8 mouse cellular contexts compared by ENCODE assay signal in the genomic region with DNA sequence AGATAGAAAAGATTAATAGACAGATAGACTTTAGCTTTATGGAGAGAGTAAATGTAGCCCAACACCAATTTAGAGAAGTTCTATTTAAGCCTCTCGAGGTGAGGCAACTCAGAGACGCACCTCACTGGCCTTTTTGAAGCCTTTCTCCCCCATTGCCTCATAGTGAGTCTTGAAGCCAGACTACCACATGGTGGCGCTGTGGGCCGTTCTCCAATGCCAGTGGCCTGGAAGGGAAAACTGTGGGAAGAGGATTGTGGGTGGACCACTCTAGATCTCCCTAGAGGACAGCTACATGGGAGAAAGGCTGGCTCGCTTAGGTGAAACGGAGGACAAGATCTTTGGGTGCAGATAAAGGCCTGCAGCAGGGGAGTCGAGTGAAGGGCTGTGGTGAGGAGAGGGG.
DNase-seq lines count a peak whose midpoint lies in the region; ATAC-seq and TF ChIP-seq lines count a peak whose summit lies in the region.

No protein-coding gene starts in this region.

- H3K4me2 ChIP-seq in hindbrain, embryonic 16.5 days (ENCODE audit: low read length), result no peak overlapping the region
- H3K4me2 ChIP-seq in neural tube, embryonic 13.5 days, result no peak overlapping the region

- H3K36me3 ChIP-seq in hindbrain, embryonic 10.5 days, result no peaks in the 10 kb centered on the region
- no peaks in the 10 kb centered on the region for H3K36me3 ChIP-seq in hindbrain, embryonic 16.5 days (ENCODE audit: control insufficient read depth, insufficient read depth, low read length)
- H3K36me3 ChIP-seq in neural tube, embryonic 13.5 days, result no peaks in the 10 kb centered on the region

- peak; percentile 77 for TF ChIP-seq CTCF in gastrocnemius, adult 2 months (IDR thresholded peaks at IDR 0.05)

- H3K4me1 ChIP-seq in hindbrain, embryonic 10.5 days (replicated peaks), result peaks cover 78% of the 10 kb centered on the region
- peaks cover 20% of the 10 kb centered on the region for H3K4me1 ChIP-seq in hindbrain, embryonic 16.5 days (ENCODE audit: control insufficient read depth, insufficient read depth, low read depth, low read length)
- peaks cover 76% of the 10 kb centered on the region for H3K4me1 ChIP-seq in neural tube, embryonic 13.5 days (replicated peaks)

- H3K9ac ChIP-seq in hindbrain, embryonic 16.5 days (ENCODE audit: low read depth, low read length), result no peak overlapping the region
- H3K9ac ChIP-seq in neural tube, embryonic 13.5 days, result no peak overlapping the region

- H3K4me3 ChIP-seq in hindbrain, embryonic 10.5 days, result no peak overlapping the region
- H3K4me3 ChIP-seq in hindbrain, embryonic 16.5 days (ENCODE audit: low read length), result no peak overlapping the region
- no peak overlapping the region for H3K4me3 ChIP-seq in gastrocnemius, adult 2 months
- H3K4me3 ChIP-seq in neural tube, embryonic 13.5 days, result no peak overlapping the region

- ATAC-seq in hindbrain, embryonic 16.5 days, result no peak
- no peak for ATAC-seq in neural tube, embryonic 13.5 days (ENCODE audit: low read depth)

- H3K27ac ChIP-seq in hindbrain, embryonic 10.5 days, result peak overlapping the region; percentile 72
- H3K27ac ChIP-seq in hindbrain, embryonic 16.5 days (ENCODE audit: low read depth, low read length), result no peak overlapping the region
- H3K27ac ChIP-seq in gastrocnemius, adult 2 months, result no peak overlapping the region
- 0 out of 2 replicates have a peak overlapping the region, but pooled peaks have one; percentile 18 for H3K27ac ChIP-seq in neural tube, embryonic 13.5 days (replicated peaks)

- intact Hi-C loops in gastrocnemius, adult 2 months (cut with DNase I), result loop anchor here (2.0 to 10.0 kb wide), 4 partner anchors 116 to 519 kb away; no protein-coding TSS in a partner anchor
- intact Hi-C loops in left cerebral cortex, postnatal 14 days (cut with DNase I), result loop anchor here (2.0 to 10.0 kb wide), 2 partner anchors 317 to 519 kb away; no protein-coding TSS in a partner anchor

- H3K9me3 ChIP-seq in hindbrain, embryonic 10.5 days, result no peaks in the 10 kb centered on the region
- no peaks in the 10 kb centered on the region for H3K9me3 ChIP-seq in hindbrain, embryonic 16.5 days (ENCODE audit: control insufficient read depth, low read length)
- no peaks in the 10 kb centered on the region for H3K9me3 ChIP-seq in neural tube, embryonic 13.5 days

- 38% methylated on average over 7 of the region's 7 CpGs for WGBS in hindbrain, embryonic 10.5 days
- 31% methylated on average over 7 of the region's 7 CpGs for WGBS in hindbrain, embryonic 16.5 days
- 29% methylated on average over 7 of the region's 7 CpGs for WGBS in neural tube, embryonic 13.5 days

- DNase-seq in hindbrain, embryonic 10.5 days (ENCODE audit: low spot score), result peak; percentile 81
- DNase-seq in NIH3T3 (ENCODE audit: low read depth), result peak; percentile 80
- DNase-seq in cerebellum, postnatal 10 days, result peak; percentile 96 to 98
- peak; percentile 76 for DNase-seq in gastrocnemius, adult 2 months
- DNase-seq in left cerebral cortex, postnatal 14 days (ENCODE audit: low spot score in 2 of 2), result peak; percentile 78 to 84
- peak; percentile 81 for DNase-seq in thymus, postnatal 4 days

- H3K27me3 ChIP-seq in hindbrain, embryonic 10.5 days (ENCODE audit: insufficient read depth, poor library complexity, severe bottlenecking), result no peaks in the 10 kb centered on the region; the same call in 1 of the 2 replicates
- H3K27me3 ChIP-seq in hindbrain, embryonic 16.5 days (replicated peaks; ENCODE audit: control insufficient read depth, insufficient read depth, low read length), result 0 out of 2 replicates have a peak, but pooled peaks cover under 1% of the 10 kb centered on the region
- H3K27me3 ChIP-seq in neural tube, embryonic 13.5 days, result no peaks in the 10 kb centered on the region

Comparison
In these comparisons a context has a peak if more than half of its experiments do, and no peak if none do; other contexts are left out.
1. H3K27ac ChIP-seq: peak in hindbrain, embryonic 10.5 days (single experiment) and neural tube, embryonic 13.5 days (single experiment); none in hindbrain, embryonic 16.5 days (single experiment) and gastrocnemius, adult 2 months (single experiment).
2. Peak in every context shown above with its lines, with median percentiles within 50 percentile points of each other: DNase-seq.